Mouse (Mus musculus) liver, adult 2 months (tissue): ENCODE measurements at regions not wholly inside any gene's neighbourhood (a gene's known extent, or its start where the extent isn't known, plus 50 kb on each side); places are given as distances from the start of the nearest gene placed in this dataset.

Source experiments
- CTCF ChIP-seq: fragments of 200-500 bp; IDR thresholded peaks from 2 replicates; pipeline ENCODE4 v1.5.1; 2011; ENCODE audit warnings: low read depth, low read length, control low read depth
- POLR2A ChIP-seq: fragments of 200-500 bp; IDR thresholded peaks from 2 replicates; pipeline ENCODE4 v1.6.1; 2011; ENCODE audit warnings: low read length, control low read depth; ENCODE audit not compliant: insufficient read depth; ENCODE audit errors: extremely low read depth

DNA sequence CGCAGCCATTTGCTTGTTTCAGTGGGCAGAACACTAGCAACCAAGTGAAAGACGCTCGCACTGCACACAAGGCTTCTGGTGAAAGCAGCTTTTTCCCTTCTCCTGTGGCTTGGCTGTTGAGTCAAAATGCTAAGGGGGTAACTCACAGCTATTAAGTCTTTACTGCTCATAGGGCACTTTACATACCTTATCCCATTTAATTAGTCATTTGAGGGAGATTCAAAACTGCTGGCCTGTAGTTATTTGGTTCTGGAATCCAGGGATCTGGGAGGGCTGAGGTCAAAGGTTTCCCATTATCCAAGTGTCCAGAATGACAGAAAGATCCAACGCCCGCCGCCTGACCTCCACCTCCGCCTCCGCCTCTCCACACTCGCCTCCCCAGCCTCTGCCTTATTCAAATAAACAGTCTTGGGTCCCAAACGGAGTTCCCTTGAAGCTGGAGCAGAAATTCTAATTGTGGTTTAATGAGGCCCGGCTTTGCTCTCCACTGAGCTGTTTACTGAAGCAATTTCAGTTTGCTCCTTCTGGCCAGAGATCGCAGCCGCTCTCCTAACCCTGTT lies 106.5 kb upstream of the Mycn start:
- TF ChIP-seq CTCF: no peak
- no peak for TF ChIP-seq POLR2A
